Mouse (Mus musculus) limb, embryonic 12.5 days (tissue): ENCODE data around the gene Csrp2. TPM values are rescaled to one million over a fixed set of nuclear protein-coding genes. Genes with fewer than 3 reads are reported as not detected.

Source experiments
- ATAC-seq: fragments of 200-750 bp; cut with Nextera tagmentation; 2 replicates; pipeline ENCODE4 v1.8.0; 2017; ENCODE audit warnings: low read depth, moderate TSS enrichment; ENCODE audit not compliant: insufficient number of reproducible peaks, insufficient read depth, low FRiP score, low TSS enrichment
- H3K27ac ChIP-seq: fragments of 300-500 bp; sonication (generic); 2 replicates; pipeline ENCODE4 v1.5.1; 2016; ENCODE audit warnings: mild to moderate bottlenecking, moderate library complexity
- H3K27me3 ChIP-seq: fragments of 300-500 bp; sonication (generic); 2 replicates; pipeline ENCODE4 v1.6.1; 2016; ENCODE audit warnings: mild to moderate bottlenecking, moderate library complexity
- H3K36me3 ChIP-seq: fragments of 300-500 bp; sonication (generic); 2 replicates; pipeline ENCODE4 v1.6.1; 2016; ENCODE audit warnings: mild to moderate bottlenecking, moderate library complexity
- H3K4me1 ChIP-seq: fragments of 300-500 bp; sonication (generic); replicated peaks from 2 replicates; pipeline ENCODE4 v1.6.1; 2016
- H3K4me2 ChIP-seq: fragments of 300-500 bp; sonication (generic); 2 replicates; pipeline ENCODE4 v1.6.1; 2016; ENCODE audit warnings: mild to moderate bottlenecking, moderate library complexity
- H3K4me3 ChIP-seq: fragments of 300-500 bp; sonication (generic); replicated peaks from 2 replicates; pipeline ENCODE4 v1.5.1; 2016; ENCODE audit warnings: mild to moderate bottlenecking
- H3K9ac ChIP-seq: fragments of 300-500 bp; sonication (generic); replicated peaks from 2 replicates; pipeline ENCODE4 v1.6.1; 2016; ENCODE audit warnings: mild to moderate bottlenecking, moderate library complexity
- H3K9me3 ChIP-seq: fragments of 300-500 bp; sonication (generic); 2 replicates; pipeline ENCODE4 v1.6.1; 2016; ENCODE audit warnings: mild to moderate bottlenecking, moderate library complexity
- WGBS: fragments of 180-500 bp; shearing (Covaris S2); methylation state at CpG from one replicate; pipeline ENCODE4 v1.1.7; 2016; 5-methylcytosine and 5-hydroxymethylcytosine counted together
- polyA plus RNA-seq: library from polyadenylated mRNA; unstranded; fragments of >200 nt; fragmentation: Nextera tagmentation; extraction: Ambion mirVana; gene quantifications from 2 replicates; pipeline ENCODE4 v1.2.1, GENCODE M21; 2016

Gene Csrp2
- polyA plus RNA-seq, 1 experiment from 2014 or later: 188 TPM

- Histone ChIP-seq H3K4me3 (no peak overlapping the region), H3K4me1 (no peaks in the 10 kb centered on the region), H3K9ac (no peak overlapping the region), H3K36me3 (peaks cover 63% of the 10 kb centered on the region), H3K27me3 (no peaks in the 10 kb centered on the region), H3K27ac (no peak overlapping the region), H3K4me2 (no peak overlapping the region), H3K9me3 (no peaks in the 10 kb centered on the region)
- WGBS: 78% methylated on average over 1 of the region's 1 CpGs
- no peak for ATAC-seq
These were observed 55.3 kb downstream of the Csrp2 start for GRCm38 (mm10) chr10:110974885-110975284.

- WGBS: 7% methylated on average over 1 of the region's 1 CpGs
- Histone ChIP-seq H3K4me3 (no peak overlapping the region), H3K27me3 (no peaks in the 10 kb centered on the region)
These were observed 56.5 kb downstream of the Csrp2 start for GRCm38 (mm10) chr10:110976046-110976445.

GRCm38 (mm10) chr10:110977379-110977778 is 57.8 kb downstream of the Csrp2 start:
- Histone ChIP-seq H3K9ac (no peak overlapping the region), H3K4me3 (no peak overlapping the region), H3K4me2 (no peak overlapping the region), H3K27ac (no peak overlapping the region), H3K4me1 (no peaks in the 10 kb centered on the region), H3K36me3 (peaks cover 64% of the 10 kb centered on the region), H3K27me3 (no peaks in the 10 kb centered on the region), H3K9me3 (no peaks in the 10 kb centered on the region)
- 54% methylated on average over 2 of the region's 2 CpGs for WGBS
- ATAC-seq: no peak

More at GRCm38 (mm10) chr10:110976046-110976445, 56.5 kb downstream of the Csrp2 start:
- H3K36me3 ChIP-seq: peaks cover 65% of the 10 kb centered on the region
- ATAC-seq: peak; percentile 60; the same call in 1 of the 2 replicates
- no peak overlapping the region for H3K4me2 ChIP-seq
- no peak overlapping the region for H3K9ac ChIP-seq
- no peaks in the 10 kb centered on the region for H3K4me1 ChIP-seq
- H3K9me3 ChIP-seq: no peaks in the 10 kb centered on the region
- H3K27ac ChIP-seq: no peak overlapping the region

- Histone ChIP-seq H3K27me3 (no peaks in the 10 kb centered on the region), H3K27ac (no peak overlapping the region), H3K9ac (no peak overlapping the region), H3K36me3 (peaks cover 53% of the 10 kb centered on the region), H3K4me1 (no peaks in the 10 kb centered on the region), H3K4me3 (no peak overlapping the region), H3K9me3 (no peaks in the 10 kb centered on the region), H3K4me2 (no peak overlapping the region)
- 91% methylated on average over 2 of the region's 2 CpGs for WGBS
- ATAC-seq: no peak
These were observed 59.8 kb downstream of the Csrp2 start for GRCm38 (mm10) chr10:110979431-110979830.

- no peak overlapping the region for H3K4me3 ChIP-seq
- H3K27ac ChIP-seq: no peak overlapping the region
- no peak overlapping the region for H3K4me2 ChIP-seq
- H3K27me3 ChIP-seq: no peaks in the 10 kb centered on the region
- 92% methylated on average over 6 of the region's 6 CpGs for WGBS
- H3K36me3 ChIP-seq: peaks cover 43% of the 10 kb centered on the region
- no peak for ATAC-seq
- no peak overlapping the region for H3K9ac ChIP-seq
- H3K9me3 ChIP-seq: no peaks in the 10 kb centered on the region
- no peaks in the 10 kb centered on the region for H3K4me1 ChIP-seq
These were observed 60.9 kb downstream of the Csrp2 start for GRCm38 (mm10) chr10:110980441-110980840.

- H3K4me3 ChIP-seq: no peak overlapping the region
- H3K27ac ChIP-seq: no peak overlapping the region
- H3K9ac ChIP-seq: no peak overlapping the region
- no peaks in the 10 kb centered on the region for H3K9me3 ChIP-seq
- H3K4me1 ChIP-seq: no peaks in the 10 kb centered on the region
- H3K4me2 ChIP-seq: no peak overlapping the region
- WGBS: 90% methylated on average over 4 of the region's 4 CpGs
- H3K27me3 ChIP-seq: no peaks in the 10 kb centered on the region
- peaks cover 36% of the 10 kb centered on the region for H3K36me3 ChIP-seq
- no peak for ATAC-seq
These were observed 63.2 kb downstream of the Csrp2 start for GRCm38 (mm10) chr10:110982771-110983170.

- Histone ChIP-seq H3K4me1 (0 out of 2 replicates have a peak, but pooled peaks cover 3% of the 10 kb centered on the region), H3K9me3 (no peaks in the 10 kb centered on the region), H3K27me3 (no peaks in the 10 kb centered on the region), H3K4me3 (no peak overlapping the region), H3K4me2 (no peak overlapping the region), H3K27ac (no peak overlapping the region), H3K36me3 (peaks cover 3% of the 10 kb centered on the region; the same call in 1 of the 2 replicates), H3K9ac (no peak overlapping the region)
- WGBS: 93% methylated on average over 17 of the region's 17 CpGs
- ATAC-seq: no peak
These were observed 67.1 kb downstream of the Csrp2 start for GRCm38 (mm10) chr10:110986682-110987081.

Other genes starting within 250 kb of the Csrp2 start
- gene E2f7, start 174.3 kb upstream of the Csrp2 start, polyA plus RNA-seq: 34.5 and 34.9 TPM in 2 replicates
- 32.6 and 34.9 TPM in 2 replicates for gene Zdhhc17, start 90.4 kb downstream of the Csrp2 start, polyA plus RNA-seq
- gene Osbpl8, start 245.0 kb downstream of the Csrp2 start, polyA plus RNA-seq: 13.5 and 14.2 TPM in 2 replicates